Mouse (Mus musculus): Measurements from ENCODE around the gene Prelp.

Prelp gene

GRCm38 (mm10) chr1:133899043-133899542, 22.1 kb downstream of the Prelp start:
- DNase-seq (ENCODE audit: low read depth, low spot score) = no peak

- DNase-seq (ENCODE audit: low read depth, low spot score) = no peak
Measured at GRCm38 (mm10) chr1:133897293-133897692, 23.9 kb downstream of the Prelp start.

DNA sequence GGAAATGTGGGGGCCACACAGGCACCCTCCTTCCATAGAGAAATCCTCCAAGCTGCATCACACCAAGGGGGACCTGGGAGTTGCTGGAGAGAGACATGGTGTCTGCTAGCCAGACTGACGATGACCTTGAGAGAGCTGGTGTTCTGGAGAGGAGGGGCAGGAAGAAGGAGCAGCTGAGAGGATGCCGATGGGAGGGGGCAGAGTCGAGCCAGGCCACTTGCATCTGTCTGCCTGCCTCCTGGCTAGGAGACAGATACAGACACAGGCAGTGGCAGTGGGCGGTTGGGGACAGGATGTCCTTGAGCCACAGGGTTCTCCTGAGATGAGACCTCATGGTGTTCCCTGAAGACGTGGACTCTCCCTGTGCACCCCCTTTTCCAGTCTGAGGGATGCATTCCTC, 29.7 kb downstream of the Prelp start:
- peak; percentile 30 for DNase-seq (ENCODE audit: low read depth, low spot score)

DNA sequence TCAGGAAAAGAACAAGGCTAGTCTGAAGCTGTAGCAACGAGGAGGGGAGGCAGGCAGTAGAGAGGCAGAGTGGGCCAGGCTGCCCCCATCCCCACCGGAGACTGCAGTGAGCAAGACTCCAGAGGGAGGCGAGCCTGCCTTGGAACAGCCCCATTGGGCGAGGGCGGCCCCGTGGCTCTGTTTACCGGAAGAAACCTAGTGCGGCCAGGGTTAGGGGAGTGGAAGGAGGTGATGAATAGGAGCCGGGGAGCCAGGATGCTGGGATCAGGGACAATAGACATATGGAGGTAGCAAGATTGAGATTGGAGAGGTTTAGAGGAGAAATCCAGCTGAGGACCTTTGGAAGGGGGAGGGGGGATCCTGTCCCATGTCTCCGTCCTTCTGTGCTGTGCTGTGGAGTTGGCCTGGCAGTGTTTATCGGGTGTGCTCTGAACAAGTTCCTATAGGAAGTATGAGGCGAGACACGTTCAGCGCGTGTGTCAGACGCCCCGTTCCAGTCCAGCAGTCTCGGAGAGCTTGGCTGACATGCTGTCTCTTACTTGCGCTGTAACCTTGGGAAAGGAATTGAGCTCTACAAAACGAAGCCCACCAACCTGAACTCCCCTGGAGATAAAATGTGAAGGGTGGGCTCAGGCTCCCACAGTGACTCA, 31.1 kb downstream of the Prelp start:
- DNase-seq (ENCODE audit: low read depth, low spot score) = no peak

DNA sequence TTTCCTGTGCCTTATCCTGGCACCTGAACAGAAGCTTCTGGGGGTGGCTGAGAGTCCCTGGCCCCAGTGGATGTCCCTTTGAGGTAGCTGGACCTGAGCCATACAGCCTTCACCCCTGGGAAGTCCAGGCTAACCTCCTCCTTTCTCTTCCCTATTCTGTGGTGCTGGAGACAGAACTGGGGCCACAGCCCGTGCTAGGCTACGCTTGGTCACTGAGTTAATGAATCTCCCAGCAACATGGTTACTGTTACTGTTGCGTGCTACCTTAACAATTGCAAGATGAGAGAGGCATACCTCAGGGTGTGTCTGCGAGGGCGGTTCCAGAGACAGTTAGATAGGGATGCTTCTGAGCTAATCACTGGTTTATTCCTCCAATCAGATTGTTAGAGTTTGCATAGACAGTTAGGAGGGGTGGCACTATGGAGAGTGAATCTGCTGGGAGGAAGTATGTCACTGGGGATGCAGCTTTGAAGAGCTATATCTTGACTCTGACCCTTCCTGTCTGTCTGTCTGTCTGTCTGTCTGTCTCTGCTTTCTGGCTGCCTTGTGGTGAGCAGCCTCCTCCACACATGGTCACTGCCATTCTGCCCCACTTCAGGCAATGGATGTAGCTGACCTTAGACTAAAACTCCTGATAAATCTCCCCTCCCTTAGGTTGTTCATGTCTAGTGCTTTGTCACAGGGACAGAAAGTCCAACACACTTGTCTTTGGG, 33.5 kb downstream of the Prelp start:
- DNase-seq (ENCODE audit: low read depth, low spot score) = no peak

- no peak for DNase-seq (ENCODE audit: low read depth, low spot score)
Measured at GRCm38 (mm10) chr1:133887044-133887443, 34.2 kb downstream of the Prelp start.

DNA sequence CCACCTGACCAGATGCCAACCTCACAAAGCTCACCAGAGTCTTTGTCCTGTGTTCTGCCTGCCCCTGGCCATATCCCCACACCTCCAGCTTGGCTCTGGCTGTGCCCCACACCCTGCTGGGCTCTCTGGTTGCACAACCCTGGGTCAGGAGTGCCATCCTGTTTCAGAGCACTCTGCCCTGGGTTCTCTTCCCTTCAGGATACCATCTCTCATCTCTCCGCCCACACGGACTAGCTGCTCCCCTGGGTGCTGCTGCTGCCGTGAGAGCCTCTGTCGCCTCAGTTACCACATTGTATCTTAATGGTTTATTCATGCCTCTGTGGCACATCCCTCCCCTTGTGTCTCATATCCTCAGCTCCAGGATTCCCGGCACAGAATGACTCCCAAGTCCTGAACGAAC, 34.8 kb downstream of the Prelp start:
- no peak for DNase-seq (ENCODE audit: low read depth, low spot score)

DNA sequence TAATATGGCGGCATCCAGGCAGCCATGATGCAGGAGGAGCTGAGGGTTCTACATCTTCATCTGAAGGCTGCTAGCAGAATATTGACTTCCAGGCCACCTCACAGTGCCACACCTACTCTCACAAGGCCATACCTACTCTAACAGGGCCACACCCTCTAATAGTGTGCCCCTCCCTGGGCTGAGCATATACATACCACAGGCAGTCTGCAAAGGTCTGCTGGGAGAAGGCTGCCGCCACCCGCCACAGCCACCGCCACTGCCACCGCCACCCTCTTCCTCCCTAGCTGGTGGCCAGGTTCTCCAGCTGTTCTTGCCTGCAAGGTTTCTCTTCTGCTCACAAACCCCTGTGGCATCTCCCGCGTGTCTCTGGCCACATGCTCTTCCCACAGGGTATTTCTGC, 35.4 kb downstream of the Prelp start:
- no peak for DNase-seq (ENCODE audit: low read depth, low spot score)

GRCm38 (mm10) chr1:133884746-133885145, 36.5 kb downstream of the Prelp start:
- DNase-seq (ENCODE audit: low read depth, low spot score) = no peak

- no peak for DNase-seq (ENCODE audit: low read depth, low spot score)
Measured at GRCm38 (mm10) chr1:133884090-133884489, 37.1 kb downstream of the Prelp start.

DNA sequence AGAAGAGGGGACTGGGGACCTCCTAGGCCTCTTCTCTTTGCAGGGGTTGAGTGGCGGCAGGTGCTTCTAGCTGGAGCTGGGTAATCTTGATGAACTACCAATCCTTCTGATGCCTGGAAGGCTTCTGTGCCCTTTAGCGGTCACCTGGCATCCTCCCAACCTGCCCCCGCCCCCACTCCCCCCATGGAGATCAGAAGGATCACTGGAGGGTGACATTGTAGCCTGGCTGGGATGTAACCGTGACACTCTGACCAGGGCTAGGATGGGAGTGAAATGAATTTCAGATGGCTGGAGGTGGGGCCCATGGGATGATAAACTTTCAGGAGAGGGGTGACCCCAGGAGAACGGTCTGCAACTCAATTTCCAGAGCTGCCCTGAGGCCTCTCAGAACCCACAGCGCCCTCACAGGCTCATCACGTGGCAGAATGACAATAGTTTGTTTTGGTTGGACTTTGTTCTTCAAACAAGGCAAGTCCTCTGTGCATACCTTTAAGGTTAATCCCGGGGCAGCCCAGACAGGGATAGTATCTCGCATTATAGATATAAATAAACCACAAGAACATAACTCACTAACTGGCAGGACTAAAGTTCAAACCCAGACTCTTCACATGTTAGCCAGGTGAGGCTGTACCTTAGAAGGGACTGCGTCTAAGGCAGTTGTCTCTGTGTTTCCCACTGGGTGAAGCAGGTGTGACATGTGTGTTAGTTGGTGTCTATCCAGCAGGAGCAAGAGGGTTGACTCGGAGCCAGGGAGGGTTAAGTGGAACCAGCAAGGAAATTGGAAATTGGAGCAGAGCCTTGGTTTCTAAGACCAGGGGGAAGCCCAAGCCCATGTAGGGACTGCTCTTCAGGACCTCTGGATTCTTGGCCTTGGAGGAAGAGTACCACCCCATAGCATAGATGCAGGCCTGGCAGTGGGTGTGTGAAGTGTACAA, 38.7 kb downstream of the Prelp start:
- no peak for DNase-seq (ENCODE audit: low read depth, low spot score)

GRCm38 (mm10) chr1:133881813-133882212, 39.4 kb downstream of the Prelp start:
- DNase-seq (ENCODE audit: low read depth, low spot score) = no peak

DNA sequence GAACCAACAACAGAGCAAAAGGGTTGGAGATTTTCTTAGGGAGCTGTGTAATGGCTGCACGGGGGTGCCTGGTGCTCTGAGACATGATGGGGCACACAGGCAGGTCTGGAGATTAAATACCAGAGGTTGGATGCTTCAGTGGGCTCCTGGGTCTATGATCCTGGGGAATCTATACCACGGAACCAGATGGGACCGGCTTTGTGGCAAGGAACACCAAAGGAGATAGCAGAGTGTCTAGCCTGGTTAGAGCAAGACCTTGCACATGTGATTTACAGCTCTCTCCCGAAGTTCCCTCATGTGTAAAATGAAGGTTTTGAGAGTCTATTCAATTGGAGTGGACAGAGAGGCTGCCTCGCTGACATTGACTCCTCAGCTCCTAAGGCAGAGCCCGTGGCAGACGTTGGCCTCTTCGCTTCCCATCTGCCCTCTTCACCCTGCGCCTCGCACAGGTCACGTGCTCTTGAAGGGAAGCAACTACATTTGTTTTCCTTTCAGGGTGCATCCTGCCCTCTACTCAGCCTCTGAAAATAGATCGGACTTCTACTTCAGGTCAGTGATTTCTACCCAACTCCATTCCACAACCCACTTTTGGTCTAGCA, 42.3 kb downstream of the Prelp start:
- peak; percentile 31 for DNase-seq (ENCODE audit: low read depth, low spot score)

- no peak for DNase-seq (ENCODE audit: low read depth, low spot score)
Measured at GRCm38 (mm10) chr1:133876936-133877335, 44.3 kb downstream of the Prelp start.

DNA sequence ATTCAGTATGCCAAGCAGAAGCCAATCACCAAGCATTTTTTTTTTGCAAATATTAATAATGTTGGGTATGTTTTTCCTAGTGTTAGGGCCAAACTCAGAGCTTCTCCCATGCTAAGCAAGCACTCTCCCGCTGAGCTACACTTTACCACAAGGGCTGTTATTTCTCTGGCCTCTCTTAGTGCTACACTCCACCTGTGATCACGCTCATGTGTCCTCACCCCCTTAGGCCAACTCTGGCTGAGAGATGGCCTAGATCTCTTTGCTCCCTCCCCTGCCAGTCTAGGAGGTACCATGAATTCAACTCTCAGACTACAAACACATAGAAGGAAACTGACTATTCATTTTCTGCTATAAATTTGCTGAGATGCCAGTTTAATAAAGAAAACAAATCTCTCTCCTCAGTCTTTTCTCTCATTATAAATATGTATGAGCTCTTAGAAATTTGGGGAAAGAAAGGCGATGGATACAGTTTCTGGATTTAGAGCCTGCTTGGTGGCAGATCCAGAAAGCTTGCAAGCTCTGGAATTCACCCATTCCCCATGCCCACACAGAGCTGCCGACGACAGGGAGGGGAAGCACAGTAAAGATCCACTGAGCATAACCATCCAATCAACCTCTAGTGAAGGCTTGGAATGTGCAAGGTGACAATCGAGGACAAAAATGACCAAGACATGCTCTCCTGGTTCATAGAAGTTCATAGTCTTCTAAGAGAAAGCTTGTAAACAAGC, 48.0 kb downstream of the Prelp start:
- DNase-seq (ENCODE audit: low read depth, low spot score) = no peak

DNA sequence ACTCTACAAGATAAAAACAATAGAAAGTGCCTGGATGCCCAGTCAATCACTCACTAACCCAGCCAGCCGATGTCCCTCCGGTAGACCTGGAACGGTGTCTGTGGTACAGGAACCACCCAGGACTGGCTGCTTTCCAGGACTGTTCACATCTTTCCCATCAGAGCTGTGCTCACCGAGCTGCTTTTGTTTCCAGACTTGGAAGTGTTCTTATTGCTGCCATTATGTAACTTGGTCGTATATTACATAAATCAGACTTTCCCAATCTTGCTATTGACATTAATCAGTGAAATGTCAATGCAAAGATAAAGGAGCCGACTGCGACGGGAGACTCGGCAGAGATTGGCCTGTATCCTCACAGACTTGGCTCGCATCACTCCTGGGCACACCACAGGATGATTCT, 50.0 kb downstream of the Prelp start:
- no peak for DNase-seq (ENCODE audit: low read depth, low spot score)

GRCm38 (mm10) chr1:133869221-133869620, 52.0 kb downstream of the Prelp start:
- DNase-seq (ENCODE audit: low read depth, low spot score) = no peak

DNA sequence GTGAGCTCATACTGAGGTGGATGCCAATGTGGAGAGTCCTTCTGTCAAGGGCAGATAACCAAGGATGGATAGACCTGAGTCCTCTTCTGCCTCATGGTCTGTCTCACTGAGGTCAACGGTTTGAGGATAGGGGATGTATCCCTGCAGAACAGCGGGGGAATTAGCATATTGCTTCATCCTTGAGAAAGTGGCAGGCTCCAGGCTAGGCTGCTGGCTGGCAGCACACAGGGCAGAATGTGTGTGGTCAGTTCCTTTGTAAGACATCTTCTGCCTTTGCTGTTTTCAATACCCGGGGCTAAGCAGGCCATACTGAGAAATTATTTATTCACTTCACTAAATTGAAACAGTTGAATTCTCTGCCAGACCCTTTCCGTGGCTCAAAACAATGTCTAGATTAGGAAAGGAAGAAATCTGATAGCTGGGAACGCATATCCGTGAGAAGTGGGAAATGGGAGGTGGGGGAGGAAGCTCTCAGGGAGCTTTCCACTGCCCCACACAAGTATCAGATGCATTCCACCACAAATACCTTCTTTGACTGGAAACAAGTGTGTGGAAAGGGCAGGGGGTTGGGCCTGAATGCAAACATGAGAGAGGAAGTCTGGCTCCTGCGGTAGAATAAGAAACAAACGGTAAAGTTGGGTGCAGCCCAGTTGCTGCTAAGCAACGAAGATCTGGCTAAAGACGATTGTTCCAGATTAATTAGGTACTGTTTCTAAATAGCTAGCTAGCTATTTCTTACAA, 57.8 kb downstream of the Prelp start:
- DNase-seq (ENCODE audit: low read depth, low spot score) = peak; percentile 27

GRCm38 (mm10) chr1:133861028-133861427, 60.2 kb downstream of the Prelp start:
- no peak for DNase-seq (ENCODE audit: low read depth, low spot score)
